Mouse (Mus musculus): ENCODE results near the gene Ncln.

DNA sequence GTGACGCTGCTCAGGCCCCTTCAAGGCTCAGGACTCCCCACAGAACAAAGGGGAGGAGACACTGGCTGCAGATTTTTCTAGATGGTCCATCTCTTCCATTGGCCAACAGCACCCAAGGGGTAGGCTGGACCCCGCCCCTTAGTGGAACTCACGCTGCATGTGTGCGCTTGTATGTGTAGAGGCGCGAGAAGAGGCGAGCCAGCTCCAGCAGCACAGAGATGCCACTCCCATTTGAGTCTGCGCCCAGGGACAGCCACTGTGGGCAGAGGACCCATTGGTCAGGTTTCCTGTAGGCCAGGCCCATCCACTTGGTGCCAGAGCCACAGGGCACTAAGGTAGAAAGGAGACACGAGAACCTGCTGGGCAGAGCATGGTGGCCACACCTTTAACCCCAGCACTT is 5.2 kb downstream of the Ncln start:
- no peak for TF ChIP-seq CTCF (IDR thresholded peaks at IDR 0.05; ENCODE audit: insufficient read depth, low read length)
- TF ChIP-seq POLR2A (IDR thresholded peaks at IDR 0.05; ENCODE audit: borderline replicate concordance, extremely low read depth, low read depth, low read length), result no peak

Measured in lung, adult 2 months (tissue).